Mouse (Mus musculus): ENCODE measurements around the gene Cct3.
"Not testable (repeated sequence)": the region's sequence is repeated elsewhere in the genome, so short reads cannot be mapped to it uniquely, and the experiment has no call there.

GRCm38 (mm10) chr3:88271298-88271697 is 25.6 kb upstream of the Cct3 start:
- TF ChIP-seq CTCF (conservative IDR thresholded peaks at IDR 0.05; ENCODE audit: insufficient read depth, insufficient read length, low read depth, low read length); POLR2A (IDR thresholded peaks at IDR 0.05; ENCODE audit: low read depth, low read length): not testable (repeated sequence)

Data from kidney, adult 2 months (tissue).